Comparison of ENCODE assay signal across 9 mouse cellular contexts in genomic region chr8:48508641-48509599, GRCm38 (mm10).
A peak's percentile ranks its signal among the peaks of the same experiment; 100 is the strongest.
DNase-seq lines count a peak whose midpoint lies in the region; ATAC-seq and TF ChIP-seq lines count a peak whose summit lies in the region.
"Had no signal": no experiment of that assay in that cellular context is flagged by ENCODE, and none has a peak within 500 bp of the region (broad histone marks: within the 10 kb centered on the region; RNA-seq: fewer than 3 reads in every experiment).

No protein-coding gene starts in this region.

- H3K9me3 ChIP-seq in heart, embryonic 16.5 days (replicated peaks; ENCODE audit: control insufficient read depth, low read length) = no peaks in the 10 kb centered on the region
- no peaks in the 10 kb centered on the region for H3K9me3 ChIP-seq in forebrain, embryonic 15.5 days
- H3K9me3 ChIP-seq in midbrain, embryonic 14.5 days (ENCODE audit: control insufficient read depth, low read length) = no peaks in the 10 kb centered on the region

- H3K4me1 ChIP-seq in heart, embryonic 16.5 days (ENCODE audit: control insufficient read depth, insufficient read depth, low read length) = no peaks in the 10 kb centered on the region
- H3K4me1 ChIP-seq in forebrain, embryonic 15.5 days = peaks cover 18% of the 10 kb centered on the region
- H3K4me1 ChIP-seq in midbrain, embryonic 14.5 days (ENCODE audit: control insufficient read depth, insufficient read depth, low read length) = peaks cover 14% of the 10 kb centered on the region

- H3K27ac ChIP-seq in heart, embryonic 16.5 days (ENCODE audit: low read length) = no peak overlapping the region
- peak overlapping the region; percentile 28; the same call in 1 of the 2 replicates for H3K27ac ChIP-seq in forebrain, embryonic 15.5 days (replicated peaks)
- peak overlapping the region; percentile 82 for H3K27ac ChIP-seq in midbrain, embryonic 14.5 days (replicated peaks; ENCODE audit: low read depth, low read length)

- 69% methylated on average over 29 of the region's 29 CpGs for WGBS in heart, embryonic 16.5 days
- WGBS in forebrain, embryonic 15.5 days = 24% methylated on average over 29 of the region's 29 CpGs
- WGBS in midbrain, embryonic 14.5 days = 21% methylated on average over 29 of the region's 29 CpGs

- H3K9ac ChIP-seq in heart, embryonic 16.5 days (ENCODE audit: low read length) = no peak overlapping the region
- peak overlapping the region; percentile 40 for H3K9ac ChIP-seq in forebrain, embryonic 15.5 days (replicated peaks)
- H3K9ac ChIP-seq in midbrain, embryonic 14.5 days (replicated peaks; ENCODE audit: low read length) = peak overlapping the region; percentile 53

- no peak for TF ChIP-seq CTCF in brain, embryonic 14.5 days (IDR thresholded peaks at IDR 0.05; ENCODE audit: borderline replicate concordance, extremely low read depth, insufficient read depth, insufficient read length)

- no peak overlapping the region for H3K4me3 ChIP-seq in heart, embryonic 16.5 days (ENCODE audit: low read length)
- H3K4me3 ChIP-seq in forebrain, embryonic 15.5 days = peak overlapping the region; percentile 36
- H3K4me3 ChIP-seq in midbrain, embryonic 14.5 days (replicated peaks; ENCODE audit: low read depth, low read length) = peak overlapping the region; percentile 33

- ATAC-seq in heart, embryonic 16.5 days (replicated peaks; ENCODE audit: extremely low read depth, insufficient read depth, low FRiP score) = no peak
- ATAC-seq in forebrain, embryonic 15.5 days (replicated peaks) = peak; percentile 76
- ATAC-seq in midbrain, embryonic 14.5 days (ENCODE audit: low FRiP score, low TSS enrichment) = peak; percentile 78
- ATAC-seq in megakaryocyte-erythroid progenitor cell, adult 5-6 weeks (replicated peaks; ENCODE audit: low FRiP score, low TSS enrichment, poor library complexity, severe bottlenecking) = no peak
- no peak for ATAC-seq in erythroid progenitor cell, adult 5-6 weeks (replicated peaks; ENCODE audit: low FRiP score, poor library complexity, severe bottlenecking)

- H3K36me3 ChIP-seq in heart, embryonic 16.5 days (ENCODE audit: control insufficient read depth, insufficient read depth) = no peaks in the 10 kb centered on the region
- H3K36me3 ChIP-seq in forebrain, embryonic 15.5 days = no peaks in the 10 kb centered on the region
- no peaks in the 10 kb centered on the region for H3K36me3 ChIP-seq in midbrain, embryonic 14.5 days (ENCODE audit: control insufficient read depth, insufficient read depth, low read length)

- 0 out of 2 replicates have a peak overlapping the region, but pooled peaks have one; percentile 5 for H3K4me2 ChIP-seq in heart, embryonic 16.5 days (ENCODE audit: low read depth, low read length)
- H3K4me2 ChIP-seq in forebrain, embryonic 15.5 days (replicated peaks) = peak overlapping the region; percentile 52
- H3K4me2 ChIP-seq in midbrain, embryonic 14.5 days (ENCODE audit: low read length) = peak overlapping the region; percentile 61

- no peaks in the 10 kb centered on the region for H3K27me3 ChIP-seq in heart, embryonic 16.5 days (ENCODE audit: control insufficient read depth, insufficient read depth, low read length)
- H3K27me3 ChIP-seq in forebrain, embryonic 15.5 days = no peaks in the 10 kb centered on the region
- H3K27me3 ChIP-seq in midbrain, embryonic 14.5 days (ENCODE audit: control insufficient read depth, insufficient read depth, low read length) = no peaks in the 10 kb centered on the region

- intact Hi-C loops in heart, postnatal 36 days (cut with DNase I) = no loop called here

- no peak for DNase-seq in heart, postnatal 36 days
- DNase-seq in brain, embryonic 14.5 days (ENCODE audit: low read depth) = peak; percentile 84
- peak; percentile 80 for DNase-seq in midbrain, embryonic 14.5 days
- no peak for DNase-seq in heart, adult 8-10 months (ENCODE audit: low spot score)
- DNase-seq: cerebellum, adult 9-10 months had no signal

- TF ChIP-seq POLR2A in brain, embryonic 14.5 days (IDR thresholded peaks at IDR 0.05; ENCODE audit: borderline replicate concordance, extremely low read depth, insufficient read depth, insufficient read length, poor library complexity, severe bottlenecking) = no peak

Comparison
In these comparisons a context has a peak if more than half of its experiments do, and no peak if none do; other contexts are left out.
1. ATAC-seq: peak in forebrain, embryonic 15.5 days (single experiment) and midbrain, embryonic 14.5 days (single experiment); none in heart, embryonic 16.5 days (single experiment), megakaryocyte-erythroid progenitor cell, adult 5-6 weeks (single experiment) and erythroid progenitor cell, adult 5-6 weeks (single experiment).
2. H3K4me2 ChIP-seq: peak in every context shown above with its lines; median percentile 61 in midbrain, embryonic 14.5 days; 52 in forebrain, embryonic 15.5 days; 5 in heart, embryonic 16.5 days.
3. DNase-seq: peak in brain, embryonic 14.5 days (single experiment) and midbrain, embryonic 14.5 days (single experiment); none in heart, postnatal 36 days (0 of 2) and heart, adult 8-10 months (single experiment).